Mouse (Mus musculus): ENCODE data around the gene H2afx. TPM values are rescaled to one million over a fixed set of nuclear protein-coding genes. Genes with fewer than 3 reads are reported as not detected.

The H2afx gene
- 152 and 164 TPM in 2 replicates for polyA plus RNA-seq (2015; fragmentation: Nextera tagmentation; extraction: Ambion mirVana)

DNA sequence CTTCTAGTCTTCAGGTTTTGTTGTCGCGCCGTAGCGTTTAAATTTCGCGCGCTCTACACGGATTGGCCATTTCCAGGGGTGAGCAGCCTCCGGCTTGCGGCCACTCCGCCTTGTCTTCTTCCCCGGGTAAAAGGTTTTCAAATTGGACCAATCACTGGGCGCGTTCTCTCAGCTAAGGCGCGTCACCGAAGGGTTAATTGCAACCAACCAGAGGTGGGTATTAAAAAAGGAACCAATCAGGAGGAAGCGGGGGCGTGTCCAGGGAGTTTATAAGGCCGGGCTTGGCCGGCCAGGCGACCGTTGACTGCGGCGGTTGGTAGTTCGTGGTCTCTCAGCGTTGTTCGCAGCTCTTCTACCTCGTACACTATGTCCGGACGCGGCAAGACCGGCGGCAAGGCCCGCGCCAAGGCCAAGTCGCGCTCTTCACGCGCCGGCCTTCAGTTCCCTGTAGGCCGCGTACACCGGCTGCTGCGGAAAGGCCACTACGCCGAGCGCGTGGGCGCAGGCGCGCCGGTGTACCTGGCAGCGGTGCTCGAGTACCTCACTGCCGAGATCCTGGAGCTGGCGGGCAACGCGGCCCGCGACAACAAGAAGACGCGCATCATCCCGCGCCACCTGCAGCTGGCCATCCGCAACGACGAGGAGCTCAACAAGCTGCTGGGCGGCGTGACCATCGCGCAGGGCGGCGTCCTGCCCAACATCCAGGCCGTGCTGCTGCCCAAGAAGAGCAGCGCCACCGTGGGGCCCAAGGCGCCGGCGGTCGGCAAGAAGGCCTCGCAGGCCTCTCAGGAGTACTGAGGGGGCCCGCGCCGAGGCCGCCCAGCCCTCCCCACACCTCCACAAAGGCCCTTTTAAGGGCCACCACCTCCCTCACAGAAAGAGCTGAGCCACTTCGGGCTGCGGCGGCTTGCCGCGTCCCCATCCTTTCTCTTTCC, at the start of gene H2afx:
Gene H2afx, plus strand, starts transcription at position 299 of the 935 bp plus-strand sequence.
- Histone ChIP-seq H3K9ac (replicated peaks) (peak within 1 kb of the TSS; percentile 93), H3K27me3 (ENCODE audit: insufficient read depth, low read length) (no peaks in the 10 kb centered on the region), H3K4me1 (ENCODE audit: insufficient read depth) (peaks cover 20% of the 10 kb centered on the region), H3K27ac (ENCODE audit: low read depth) (peak within 1 kb of the TSS; percentile 95), H3K4me3 (ENCODE audit: low read depth, low read length) (peak within 1 kb of the TSS; percentile 79), H3K4me2 (ENCODE audit: low read depth, low read length) (peak within 1 kb of the TSS; percentile 79), H3K36me3 (replicated peaks; ENCODE audit: insufficient read depth, low read length) (peaks cover 68% of the 10 kb centered on the region), H3K9me3 (ENCODE audit: low read length) (no peaks in the 10 kb centered on the region)
- peak; percentile 67 for TF ChIP-seq CTCF (IDR thresholded peaks at IDR 0.05; ENCODE audit: low read depth)
- peak; percentile 86 for TF ChIP-seq EP300 (IDR thresholded peaks at IDR 0.05; ENCODE audit: low read depth)
- peak; percentile 87 for ATAC-seq
- DNase-seq = peak; percentile 98
- WGBS (ENCODE audit: insufficient replicate concordance) = under 1% methylated on average over 91 of the region's 91 CpGs

DNA sequence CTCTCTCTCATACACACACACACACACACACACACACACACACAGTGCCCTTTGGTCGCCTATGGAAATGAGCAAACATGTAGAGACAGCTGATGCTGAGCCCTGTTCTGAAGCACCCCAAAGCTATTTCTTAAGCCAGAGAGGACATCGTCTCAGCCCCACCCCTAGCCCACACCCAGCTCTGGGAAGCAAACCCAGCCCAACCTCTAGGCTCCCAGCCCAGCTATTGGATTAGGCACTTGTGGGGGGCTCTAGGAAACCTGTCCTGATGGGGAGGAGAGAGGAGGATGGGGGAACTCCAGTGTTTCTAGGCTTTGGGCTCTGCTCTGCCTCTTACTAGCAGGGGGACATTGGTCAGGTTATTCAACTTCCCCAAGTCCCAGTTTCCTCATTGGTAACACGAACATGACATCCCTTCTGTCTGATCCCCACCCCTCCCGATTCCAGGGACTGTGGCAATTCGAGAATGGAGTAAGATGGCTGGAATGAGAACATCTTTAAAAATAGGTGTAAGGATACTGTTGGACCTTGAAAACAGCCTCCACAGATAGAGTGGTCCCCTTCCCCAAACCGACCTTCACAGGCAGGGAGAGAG, 48.1 kb upstream of the H2afx start:
- TF ChIP-seq EP300 (IDR thresholded peaks at IDR 0.05; ENCODE audit: low read depth) (no peak), CTCF (IDR thresholded peaks at IDR 0.05; ENCODE audit: low read depth) (no peak)
- WGBS (ENCODE audit: insufficient replicate concordance) = 6% methylated on average over 6 of the region's 6 CpGs
- ATAC-seq (no peak), DNase-seq (peak; percentile 55)
- peak overlapping the region; percentile 85; the same call in 1 of the 2 replicates for H3K27ac ChIP-seq (ENCODE audit: low read depth)
- peaks cover 17% of the 10 kb centered on the region; the same call in 1 of the 2 replicates for H3K27me3 ChIP-seq (ENCODE audit: insufficient read depth, low read length)
- H3K4me2 ChIP-seq (ENCODE audit: low read depth, low read length) = peak overlapping the region; percentile 77
- no peaks in the 10 kb centered on the region for H3K9me3 ChIP-seq (ENCODE audit: low read length)
- peaks cover 9% of the 10 kb centered on the region for H3K36me3 ChIP-seq (replicated peaks; ENCODE audit: insufficient read depth, low read length)
- peaks cover 12% of the 10 kb centered on the region for H3K4me1 ChIP-seq (ENCODE audit: insufficient read depth)
- H3K9ac ChIP-seq (replicated peaks) = peak overlapping the region; percentile 76
- peak overlapping the region; percentile 70 for H3K4me3 ChIP-seq (ENCODE audit: low read depth, low read length)

DNA sequence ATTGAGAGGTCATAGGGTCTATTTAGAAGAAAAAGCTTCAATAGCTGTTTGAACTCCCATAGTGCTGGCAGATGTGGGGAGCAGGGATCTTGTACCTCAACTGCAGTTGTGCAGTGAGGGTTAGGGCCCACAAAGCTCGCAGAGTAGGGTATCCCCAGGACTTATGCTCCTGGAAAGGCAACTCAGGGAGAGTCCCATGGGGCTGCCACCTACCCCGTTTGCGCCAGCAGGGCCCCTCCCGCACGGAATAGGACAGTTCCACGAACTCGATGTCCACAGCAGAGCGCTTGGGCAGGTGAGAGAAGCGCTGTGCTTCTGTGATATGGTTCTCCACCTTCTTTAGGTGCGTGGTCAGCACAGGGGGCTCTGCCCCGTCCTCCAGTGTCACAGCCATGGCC, 47.5 kb upstream of the H2afx start:
- ATAC-seq (no peak), DNase-seq (peak; percentile 36)
- no peak for TF ChIP-seq CTCF (IDR thresholded peaks at IDR 0.05; ENCODE audit: low read depth)
- no peak for TF ChIP-seq EP300 (IDR thresholded peaks at IDR 0.05; ENCODE audit: low read depth)
- peaks cover 13% of the 10 kb centered on the region for H3K36me3 ChIP-seq (replicated peaks; ENCODE audit: insufficient read depth, low read length)
- peaks cover 12% of the 10 kb centered on the region for H3K4me1 ChIP-seq (ENCODE audit: insufficient read depth)
- H3K27ac ChIP-seq (ENCODE audit: low read depth) = peak overlapping the region; percentile 85
- 9% methylated on average over 11 of the region's 11 CpGs for WGBS (ENCODE audit: insufficient replicate concordance)
- H3K4me2 ChIP-seq (ENCODE audit: low read depth, low read length) = peak overlapping the region; percentile 77
- H3K9me3 ChIP-seq (ENCODE audit: low read length) = no peaks in the 10 kb centered on the region
- peak overlapping the region; percentile 70 for H3K4me3 ChIP-seq (ENCODE audit: low read depth, low read length)
- peaks cover 17% of the 10 kb centered on the region; the same call in 1 of the 2 replicates for H3K27me3 ChIP-seq (ENCODE audit: insufficient read depth, low read length)
- peak overlapping the region; percentile 76 for H3K9ac ChIP-seq (replicated peaks)

DNA sequence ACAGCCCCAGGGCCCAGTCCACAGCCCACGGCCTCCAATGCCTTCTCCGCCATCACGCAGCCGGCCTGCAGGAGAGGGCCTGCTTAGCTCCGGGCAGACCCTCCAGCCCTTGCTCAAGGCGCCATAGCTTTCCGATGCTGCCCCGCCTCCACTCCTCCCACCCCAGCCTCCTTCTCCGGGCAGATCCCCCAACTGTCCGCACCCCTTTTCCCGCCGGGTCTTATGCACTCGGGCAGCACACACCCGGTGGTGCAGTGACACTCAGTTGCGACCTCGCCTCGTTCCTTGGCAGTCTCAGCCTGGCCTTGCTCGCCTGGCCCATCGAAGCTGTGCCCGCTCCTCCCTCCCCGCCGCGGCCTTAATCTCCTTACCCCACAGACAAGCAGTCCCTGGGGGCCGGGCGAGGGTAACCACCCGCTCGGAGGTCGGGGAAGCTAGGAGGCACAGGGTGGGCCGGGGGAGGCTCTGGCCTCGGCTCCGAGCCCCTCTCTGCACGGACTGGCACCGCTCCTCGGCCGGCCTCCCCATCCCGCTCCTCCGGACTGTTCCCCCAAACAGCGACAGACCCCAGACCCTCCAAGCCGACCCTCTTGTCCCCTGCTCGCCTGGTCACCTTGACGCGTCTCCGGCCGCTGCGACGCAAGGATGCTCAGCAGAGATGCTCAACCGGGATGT, 47.0 kb upstream of the H2afx start:
- peak; percentile 44 for ATAC-seq
- Histone ChIP-seq H3K27me3 (ENCODE audit: insufficient read depth, low read length) (peaks cover 17% of the 10 kb centered on the region; the same call in 1 of the 2 replicates), H3K36me3 (replicated peaks; ENCODE audit: insufficient read depth, low read length) (peaks cover 17% of the 10 kb centered on the region), H3K4me2 (ENCODE audit: low read depth, low read length) (peak overlapping the region; percentile 77), H3K27ac (ENCODE audit: low read depth) (peak overlapping the region; percentile 85), H3K9ac (replicated peaks) (peak overlapping the region; percentile 76), H3K4me1 (ENCODE audit: insufficient read depth) (peaks cover 12% of the 10 kb centered on the region), H3K9me3 (ENCODE audit: low read length) (no peaks in the 10 kb centered on the region), H3K4me3 (ENCODE audit: low read depth, low read length) (peak overlapping the region; percentile 70)
- TF ChIP-seq CTCF (IDR thresholded peaks at IDR 0.05; ENCODE audit: low read depth) (no peak), EP300 (IDR thresholded peaks at IDR 0.05; ENCODE audit: low read depth) (no peak)
- peak; percentile 59 for DNase-seq
- 4% methylated on average over 37 of the region's 47 CpGs for WGBS (ENCODE audit: insufficient replicate concordance)

DNA sequence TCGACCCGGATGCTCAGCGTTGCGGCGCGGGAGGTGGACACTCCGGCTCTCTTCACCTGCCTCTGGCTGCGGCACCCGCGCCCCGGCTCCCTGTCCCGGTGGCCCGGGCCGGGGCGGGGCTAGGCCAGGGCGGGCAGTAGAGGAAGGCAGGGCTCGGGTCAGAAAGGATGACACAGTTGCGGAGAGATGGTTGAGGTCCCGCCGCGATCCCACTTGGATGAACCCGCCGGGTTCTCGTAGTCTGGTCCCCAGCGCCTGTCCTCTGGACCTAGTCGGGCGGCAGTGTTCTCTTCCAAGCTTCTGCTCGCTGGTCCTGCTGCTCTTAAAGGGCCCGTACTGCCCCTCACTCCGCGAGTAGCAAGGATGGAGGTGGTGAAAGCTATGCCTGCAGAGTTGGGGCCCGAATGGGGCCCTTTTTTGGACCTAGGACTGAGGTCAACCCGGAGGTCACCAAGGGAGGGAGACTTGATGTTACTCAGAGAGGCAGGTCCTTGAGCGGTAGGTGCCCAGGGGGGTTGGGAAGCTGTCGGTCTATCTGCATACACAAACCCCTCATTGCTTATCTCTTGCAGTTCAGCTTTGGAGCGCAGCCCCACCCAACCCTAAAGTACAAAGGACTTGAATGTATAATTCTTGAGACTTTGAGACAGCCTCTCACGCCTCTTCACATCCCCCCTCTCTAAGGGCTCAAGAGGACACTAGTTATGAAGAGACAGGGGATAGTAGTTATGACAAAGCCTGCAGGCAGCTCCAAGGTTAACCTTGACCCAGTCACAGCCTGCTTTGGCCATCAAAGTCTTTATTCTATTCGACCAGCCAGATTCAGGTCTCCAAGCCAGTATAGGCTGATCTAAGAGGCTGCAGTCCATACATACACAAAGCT, 46.2 kb upstream of the H2afx start, which contains the start of gene Abcg4:
Gene Abcg4, minus strand, starts transcription at position 540 of the 883 bp plus-strand sequence.
- ATAC-seq (peak; percentile 86), DNase-seq (peak; percentile 69)
- no peaks in the 10 kb centered on the region for H3K9me3 ChIP-seq (ENCODE audit: low read length)
- peak within 1 kb of the TSS; percentile 77 for H3K4me2 ChIP-seq (ENCODE audit: low read depth, low read length)
- H3K36me3 ChIP-seq (replicated peaks; ENCODE audit: insufficient read depth, low read length) = peaks cover 20% of the 10 kb centered on the region
- WGBS (ENCODE audit: insufficient replicate concordance) = 2% methylated on average over 38 of the region's 38 CpGs
- H3K27ac ChIP-seq (ENCODE audit: low read depth) = peak within 1 kb of the TSS; percentile 85
- H3K4me1 ChIP-seq (ENCODE audit: insufficient read depth) = peaks cover 12% of the 10 kb centered on the region
- no peak for TF ChIP-seq CTCF (IDR thresholded peaks at IDR 0.05; ENCODE audit: low read depth)
- TF ChIP-seq EP300 (IDR thresholded peaks at IDR 0.05; ENCODE audit: low read depth) = peak; percentile 89
- H3K9ac ChIP-seq (replicated peaks) = peak within 1 kb of the TSS; percentile 76
- peak within 1 kb of the TSS; percentile 70 for H3K4me3 ChIP-seq (ENCODE audit: low read depth, low read length)
- H3K27me3 ChIP-seq (ENCODE audit: insufficient read depth, low read length) = peaks cover 17% of the 10 kb centered on the region; the same call in 1 of the 2 replicates

All from liver, postnatal 0 days (tissue).